Mouse (Mus musculus) heart, adult 10 weeks (tissue): ENCODE data around the gene Ddx39b. TPM values are rescaled to one million over a fixed set of nuclear protein-coding genes. Genes with fewer than 3 reads are reported as not detected.

ENCODE experiments used
- polyA plus RNA-seq: library from polyadenylated mRNA; stranded (reverse); fragments of 350-450 nt; fragmentation: Illumina TruSeq; extraction: RNeasy Lipid Tissue Mini Kit (QIAGEN cat#74804); gene quantifications from one replicate; pipeline ENCODE4 v1.2.3, GENCODE M21; 2014; ENCODE audit warnings: low read depth, low replicate concordance

Gene Ddx39b
- polyA plus RNA-seq, result 112 TPM

GRCm38 (mm10) chr17:35241305-35242014 lies at the start of gene Ddx39b:
Gene Ddx39b, plus strand, starts transcription at chr17:35241746.

GRCm38 (mm10) chr17:35193881-35194843 lies 47.4 kb upstream of the Ddx39b start, which contains the start of gene Ltb:
Gene Ltb, plus strand, starts transcription at chr17:35194439.

GRCm38 (mm10) chr17:35201787-35202186 lies 39.8 kb upstream of the Ddx39b start, which contains the start of gene Tnf:
Gene Tnf, minus strand, starts transcription at chr17:35202007.

GRCm38 (mm10) chr17:35204494-35205379 lies 36.8 kb upstream of the Ddx39b start, which contains the start of gene Lta:
Gene Lta, minus strand, starts transcription at chr17:35205351.

GRCm38 (mm10) chr17:35220156-35220952 lies 21.2 kb upstream of the Ddx39b start, which contains the start of gene Gm16181:
Gene Gm16181, plus strand, starts transcription at chr17:35220834.

GRCm38 (mm10) chr17:35233114-35233980 lies 8.2 kb upstream of the Ddx39b start, which contains the start of gene Atp6v1g2:
Gene Atp6v1g2, plus strand, starts transcription at chr17:35233660.

GRCm38 (mm10) chr17:35235614-35236389 lies 5.7 kb upstream of the Ddx39b start, which contains the start of gene Nfkbil1:
Gene Nfkbil1, minus strand, starts transcription at chr17:35235792.

GRCm38 (mm10) chr17:35262664-35263522 lies 21.3 kb downstream of the Ddx39b start, which contains the start of gene H2-D1:
Gene H2-D1, plus strand, starts transcription at chr17:35262730.

Other genes with a start within 250 kb of the Ddx39b start
- 20.7 TPM for gene Vars, start 240.8 kb upstream of the Ddx39b start, polyA plus RNA-seq
- gene Vwa7, start 225.2 kb upstream of the Ddx39b start, polyA plus RNA-seq, result 6.5 TPM
- 0.58 TPM for gene Sapcd1, start 213.7 kb upstream of the Ddx39b start, polyA plus RNA-seq
- 0.55 TPM for gene Msh5, start 195.0 kb upstream of the Ddx39b start, polyA plus RNA-seq
- gene Clic1, start 191.8 kb upstream of the Ddx39b start, polyA plus RNA-seq, result 50.4 TPM
- 33.4 TPM for gene Ddah2, start 182.7 kb upstream of the Ddx39b start, polyA plus RNA-seq
- gene Ly6g6c, start 176.4 kb upstream of the Ddx39b start, polyA plus RNA-seq, result not detected
- gene Mpig6b, start 175.6 kb upstream of the Ddx39b start, polyA plus RNA-seq, result not detected
- not detected for gene Ly6g6e, start 164.8 kb upstream of the Ddx39b start, polyA plus RNA-seq
- not detected for gene Ly6g6d, start 163.7 kb upstream of the Ddx39b start, polyA plus RNA-seq
- not detected for gene Ly6g6f, start 156.1 kb upstream of the Ddx39b start, polyA plus RNA-seq
- 72.3 TPM for gene Abhd16a, start 152.5 kb upstream of the Ddx39b start, polyA plus RNA-seq
- gene Ly6g5c, start 133.5 kb upstream of the Ddx39b start, polyA plus RNA-seq, result not detected
- gene Ly6g5b, start 126.3 kb upstream of the Ddx39b start, polyA plus RNA-seq, result 0.39 TPM
- 17.0 TPM for gene Gpank1, start 120.3 kb upstream of the Ddx39b start, polyA plus RNA-seq
- gene Csnk2b, start 119.7 kb upstream of the Ddx39b start, polyA plus RNA-seq, result 145 TPM
- 22.9 TPM for gene D17H6S53E, start 115.4 kb upstream of the Ddx39b start, polyA plus RNA-seq
- gene Apom, start 109.7 kb upstream of the Ddx39b start, polyA plus RNA-seq, result not detected
- gene Bag6, start 106.6 kb upstream of the Ddx39b start, polyA plus RNA-seq, result 122 TPM
- gene Prrc2a, start 76.8 kb upstream of the Ddx39b start, polyA plus RNA-seq, result 139 TPM
- 6.0 TPM for gene Aif1, start 65.7 kb upstream of the Ddx39b start, polyA plus RNA-seq
- 4.1 TPM for gene Lst1, start 53.3 kb upstream of the Ddx39b start, polyA plus RNA-seq
- 0.68 TPM for gene Ltb, start 47.3 kb upstream of the Ddx39b start, polyA plus RNA-seq
- gene Tnf, start 39.7 kb upstream of the Ddx39b start, polyA plus RNA-seq, result 0.29 TPM
- gene Lta, start 36.4 kb upstream of the Ddx39b start, polyA plus RNA-seq, result not detected
- 1.8 TPM for gene Gm16181, start 20.9 kb upstream of the Ddx39b start, polyA plus RNA-seq
- 4.9 TPM for gene Atp6v1g2, start 8.1 kb upstream of the Ddx39b start, polyA plus RNA-seq
- 6.4 TPM for gene Nfkbil1, start 6.0 kb upstream of the Ddx39b start, polyA plus RNA-seq
- 162 TPM for gene H2-D1, start 21.0 kb downstream of the Ddx39b start, polyA plus RNA-seq
- gene H2-Q1, start 78.7 kb downstream of the Ddx39b start, polyA plus RNA-seq, result not detected
- gene H2-Q2, start 100.5 kb downstream of the Ddx39b start, polyA plus RNA-seq, result 0.50 TPM
- 29.8 TPM for gene H2-Q4, start 137.9 kb downstream of the Ddx39b start, polyA plus RNA-seq
- 6.8 TPM for gene H2-Q6, start 183.1 kb downstream of the Ddx39b start, polyA plus RNA-seq
- gene H2-Q7, start 197.4 kb downstream of the Ddx39b start, polyA plus RNA-seq, result 9.3 TPM
- 1.7 TPM for gene H2-Q10, start 228.3 kb downstream of the Ddx39b start, polyA plus RNA-seq